Mouse (Mus musculus) megakaryocyte, embryonic 14.5 days (primary cell): Measurements from ENCODE around the gene Cdx4. TPM values are rescaled to one million over a fixed set of nuclear protein-coding genes. Genes with fewer than 3 reads are reported as not detected.

ENCODE experiments used
- H3K27me3 ChIP-seq: replicated peaks from 2 replicates; pipeline ENCODE3; 2012; ENCODE audit warnings: inconsistent platforms
- H3K36me3 ChIP-seq: replicated peaks from 2 replicates; pipeline ENCODE3; 2012; ENCODE audit warnings: low read length, inconsistent platforms, mixed read lengths
- H3K4me1 ChIP-seq: 2 replicates; pipeline ENCODE4 v1.6.1; 2012; ENCODE audit warnings: inconsistent platforms
- H3K4me3 ChIP-seq: replicated peaks from 2 replicates; pipeline ENCODE3; 2012; ENCODE audit warnings: moderate library complexity, mild to moderate bottlenecking, inconsistent platforms
- H3K9me3 ChIP-seq: 2 replicates; pipeline ENCODE4 v1.6.1; 2012; ENCODE audit warnings: inconsistent platforms
- FLI1 ChIP-seq: IDR thresholded peaks from 2 replicates; pipeline ENCODE4 v1.6.1; 2012; ENCODE audit warnings: low read length, inconsistent platforms, mixed read lengths
- GATA1 ChIP-seq: IDR thresholded peaks from 3 replicates; pipeline ENCODE4 v1.6.1; 2012; ENCODE audit warnings: mixed read lengths, low read length, inconsistent platforms, borderline replicate concordance
- polyA plus RNA-seq: library from polyadenylated mRNA; stranded (reverse); fragments of >175 nt; gene quantifications from 2 replicates; pipeline ENCODE4 v1.2.3, GENCODE M21; 2012; ENCODE audit warnings: low replicate concordance; ENCODE audit not compliant: insufficient read depth

Cdx4 gene
- polyA plus RNA-seq, 1 experiment = not detected

DNA sequence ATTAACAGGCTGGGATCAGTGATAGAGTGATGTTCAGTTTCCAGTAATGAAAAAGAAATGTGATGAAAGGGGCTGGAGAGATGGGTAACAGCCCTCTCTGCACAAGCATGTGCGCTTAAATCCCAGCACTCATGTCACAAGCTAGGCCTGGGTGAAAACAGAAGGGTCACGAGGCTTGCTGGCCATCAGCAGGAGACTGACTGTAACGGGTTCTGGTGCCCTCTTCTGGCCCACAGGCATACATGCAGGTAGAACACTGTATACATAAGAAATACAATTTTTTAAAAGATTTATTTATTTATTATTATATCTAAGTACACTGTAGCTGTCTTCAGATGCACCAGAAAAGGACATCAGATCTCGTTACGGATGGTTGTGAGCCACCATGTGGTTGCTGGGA, 53.1 kb downstream of the Cdx4 start:
- H3K27me3 ChIP-seq = no peaks in the 10 kb centered on the region
- H3K36me3 ChIP-seq = no peaks in the 10 kb centered on the region
- no peaks in the 10 kb centered on the region for H3K4me1 ChIP-seq
- TF ChIP-seq GATA1 (no peak), FLI1 (no peak)
- no peaks in the 10 kb centered on the region for H3K9me3 ChIP-seq
- no peak overlapping the region for H3K4me3 ChIP-seq

Other genes starting within 250 kb of the Cdx4 start
- not detected in 2 replicates for gene Nap1l2, start 134.8 kb upstream of the Cdx4 start, polyA plus RNA-seq
- gene Chic1, start 35.1 kb downstream of the Cdx4 start, polyA plus RNA-seq = not detected in 2 replicates
- not detected in 2 replicates for gene Tsx, start 93.1 kb downstream of the Cdx4 start, polyA plus RNA-seq
- gene Gm26992, start 100.6 kb downstream of the Cdx4 start, polyA plus RNA-seq = not detected in 2 replicates